Mouse (Mus musculus) kidney, embryonic 15.5 days (tissue): Measurements from ENCODE around the gene Copz2. TPM values are rescaled to one million over a fixed set of nuclear protein-coding genes. Genes with fewer than 3 reads are reported as not detected.
"Not testable (repeated sequence)": the region's sequence is repeated elsewhere in the genome, so short reads cannot be mapped to it uniquely, and the experiment has no call there.

Experiments
- ATAC-seq: fragments of 200-750 bp; cut with Nextera tagmentation; replicated peaks from 2 replicates; pipeline ENCODE4 v1.8.0; 2017; ENCODE audit warnings: moderate TSS enrichment; ENCODE audit not compliant: low FRiP score
- H3K27ac ChIP-seq: fragments of 300-500 bp; sonication (generic); 2 replicates; pipeline ENCODE4 v1.5.1; 2015; ENCODE audit warnings: mild to moderate bottlenecking, inconsistent platforms
- H3K27me3 ChIP-seq: fragments of 300-500 bp; sonication (generic); 2 replicates; pipeline ENCODE4 v1.6.1; 2015; ENCODE audit warnings: inconsistent platforms
- H3K36me3 ChIP-seq: fragments of 300-500 bp; sonication (generic); 2 replicates; pipeline ENCODE4 v1.6.1; 2015; ENCODE audit warnings: inconsistent platforms
- H3K4me1 ChIP-seq: fragments of 300-500 bp; sonication (generic); 2 replicates; pipeline ENCODE4 v1.6.1; 2015; ENCODE audit warnings: inconsistent platforms
- H3K4me2 ChIP-seq: fragments of 300-500 bp; sonication (generic); 2 replicates; pipeline ENCODE4 v1.6.1; 2015; ENCODE audit warnings: moderate library complexity, mild to moderate bottlenecking, inconsistent platforms
- H3K4me3 ChIP-seq: fragments of 300-500 bp; sonication (generic); replicated peaks from 2 replicates; pipeline ENCODE4 v1.5.1; 2015; ENCODE audit warnings: mild to moderate bottlenecking, inconsistent platforms
- H3K9ac ChIP-seq: fragments of 300-500 bp; sonication (generic); 2 replicates; pipeline ENCODE4 v1.6.1; 2015; ENCODE audit warnings: mild to moderate bottlenecking, inconsistent platforms
- H3K9me3 ChIP-seq: fragments of 300-500 bp; sonication (generic); replicated peaks from 2 replicates; pipeline ENCODE4 v1.6.1; 2016; ENCODE audit warnings: inconsistent platforms
- WGBS: fragments of 180-500 bp; shearing (Covaris S2); methylation state at CpG from one replicate; pipeline ENCODE4 v1.1.7; 2015; ENCODE audit warnings: mixed read lengths; 5-methylcytosine and 5-hydroxymethylcytosine counted together
- polyA plus RNA-seq: library from polyadenylated mRNA; unstranded; fragments of >200 nt; fragmentation: Nextera tagmentation; extraction: Ambion mirVana; gene quantifications from 2 replicates; pipeline ENCODE4 v1.2.1, GENCODE M21; 2015

Copz2 gene
- polyA plus RNA-seq, 1 experiment from 2014 or later = 121 TPM

- no peak for ATAC-seq
- WGBS = 57% methylated on average over 9 of the region's 9 CpGs
- H3K9me3 ChIP-seq = no peaks in the 10 kb centered on the region
- peaks cover 3% of the 10 kb centered on the region; the same call in 1 of the 2 replicates for H3K36me3 ChIP-seq
- H3K27ac ChIP-seq = no peak overlapping the region
- no peak overlapping the region for H3K4me3 ChIP-seq
- no peak overlapping the region for H3K4me2 ChIP-seq
- peaks cover 19% of the 10 kb centered on the region for H3K4me1 ChIP-seq
- no peak overlapping the region for H3K9ac ChIP-seq
- no peaks in the 10 kb centered on the region for H3K27me3 ChIP-seq
Measured at GRCm38 (mm10) chr11:96848694-96849093, 976 bp upstream of the Copz2 start.

GRCm38 (mm10) chr11:96849145-96849544 is 525 bp upstream of the Copz2 start:
- ATAC-seq, H3K9ac ChIP-seq, H3K27me3 ChIP-seq, H3K9me3 ChIP-seq, H3K36me3 ChIP-seq: not testable (repeated sequence)
- Histone ChIP-seq H3K4me2 (peak overlapping the region; percentile 88), H3K27ac (peak overlapping the region; percentile 45; the same call in 1 of the 2 replicates), H3K4me3 (peak overlapping the region; percentile 59), H3K4me1 (peaks cover 19% of the 10 kb centered on the region)
- WGBS = 73% methylated on average over 5 of the region's 5 CpGs

DNA sequence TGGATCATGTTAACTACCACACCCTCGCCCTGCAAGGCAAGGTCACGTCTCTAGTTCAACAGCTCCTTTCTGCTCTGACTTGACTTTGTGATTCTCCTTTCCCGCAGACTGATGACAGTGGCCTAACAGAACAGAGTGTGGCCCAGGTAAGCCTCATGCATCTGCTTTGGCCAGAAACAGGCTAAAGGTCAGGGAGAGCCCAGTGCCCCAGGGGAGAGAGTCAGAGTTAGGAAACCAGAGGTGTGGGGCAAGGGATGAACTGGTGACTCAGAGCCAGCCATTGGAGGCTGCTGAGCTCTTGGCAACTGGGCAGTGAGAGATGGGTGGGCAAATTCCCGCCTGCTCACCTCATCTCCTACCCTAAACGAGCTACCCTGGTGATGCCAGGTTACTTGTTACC is 7.8 kb downstream of the Copz2 start:
- no peak overlapping the region for H3K4me2 ChIP-seq
- H3K27me3 ChIP-seq = no peaks in the 10 kb centered on the region
- ATAC-seq = no peak
- peaks cover 16% of the 10 kb centered on the region for H3K4me1 ChIP-seq
- no peak overlapping the region for H3K27ac ChIP-seq
- H3K9me3 ChIP-seq = no peaks in the 10 kb centered on the region
- H3K9ac ChIP-seq = no peak overlapping the region
- H3K4me3 ChIP-seq = no peak overlapping the region
- H3K36me3 ChIP-seq = peaks cover 22% of the 10 kb centered on the region
- WGBS = 63% methylated on average over 5 of the region's 5 CpGs

GRCm38 (mm10) chr11:96859635-96860034 is 10.0 kb downstream of the Copz2 start:
- Histone ChIP-seq H3K27ac (no peak overlapping the region), H3K4me3 (no peak overlapping the region), H3K27me3 (no peaks in the 10 kb centered on the region), H3K4me1 (peaks cover 36% of the 10 kb centered on the region), H3K36me3 (peaks cover 12% of the 10 kb centered on the region), H3K4me2 (no peak overlapping the region), H3K9me3 (no peaks in the 10 kb centered on the region), H3K9ac (no peak overlapping the region)
- WGBS = 90% methylated on average over 4 of the region's 4 CpGs
- ATAC-seq = no peak

- peak; percentile 47; the same call in 1 of the 2 replicates for ATAC-seq
- peak overlapping the region; percentile 85; the same call in 1 of the 2 replicates for H3K4me2 ChIP-seq
- H3K27ac ChIP-seq = peak overlapping the region; percentile 42; the same call in 1 of the 2 replicates
- WGBS = 7% methylated on average over 8 of the region's 8 CpGs
- no peaks in the 10 kb centered on the region for H3K9me3 ChIP-seq
- peaks cover 36% of the 10 kb centered on the region for H3K4me1 ChIP-seq
- no peak overlapping the region for H3K9ac ChIP-seq
- no peaks in the 10 kb centered on the region for H3K27me3 ChIP-seq
- H3K4me3 ChIP-seq = no peak overlapping the region
- H3K36me3 ChIP-seq = peaks cover 7% of the 10 kb centered on the region
Measured at GRCm38 (mm10) chr11:96860564-96860963, 10.9 kb downstream of the Copz2 start.

GRCm38 (mm10) chr11:96861446-96861845 is 11.8 kb downstream of the Copz2 start:
- Histone ChIP-seq H3K36me3 (peaks cover 7% of the 10 kb centered on the region), H3K27ac (peak overlapping the region; percentile 42), H3K4me3 (peak overlapping the region; percentile 49), H3K4me2 (peak overlapping the region; percentile 85), H3K9me3 (no peaks in the 10 kb centered on the region), H3K4me1 (peaks cover 36% of the 10 kb centered on the region), H3K27me3 (no peaks in the 10 kb centered on the region), H3K9ac (peak overlapping the region; percentile 33)
- ATAC-seq = peak; percentile 47; the same call in 1 of the 2 replicates
- WGBS = 2% methylated on average over 20 of the region's 20 CpGs

- Histone ChIP-seq H3K27me3 (no peaks in the 10 kb centered on the region), H3K4me1 (peaks cover 36% of the 10 kb centered on the region), H3K36me3 (peaks cover 7% of the 10 kb centered on the region; the same call in 1 of the 2 replicates), H3K4me2 (peak overlapping the region; percentile 85), H3K9ac (peak overlapping the region; percentile 33), H3K9me3 (no peaks in the 10 kb centered on the region), H3K4me3 (peak overlapping the region; percentile 49), H3K27ac (peak overlapping the region; percentile 87)
- WGBS = under 1% methylated on average over 31 of the region's 31 CpGs
- peak; percentile 82 for ATAC-seq
Measured at GRCm38 (mm10) chr11:96861878-96862289, 12.2 kb downstream of the Copz2 start.

DNA sequence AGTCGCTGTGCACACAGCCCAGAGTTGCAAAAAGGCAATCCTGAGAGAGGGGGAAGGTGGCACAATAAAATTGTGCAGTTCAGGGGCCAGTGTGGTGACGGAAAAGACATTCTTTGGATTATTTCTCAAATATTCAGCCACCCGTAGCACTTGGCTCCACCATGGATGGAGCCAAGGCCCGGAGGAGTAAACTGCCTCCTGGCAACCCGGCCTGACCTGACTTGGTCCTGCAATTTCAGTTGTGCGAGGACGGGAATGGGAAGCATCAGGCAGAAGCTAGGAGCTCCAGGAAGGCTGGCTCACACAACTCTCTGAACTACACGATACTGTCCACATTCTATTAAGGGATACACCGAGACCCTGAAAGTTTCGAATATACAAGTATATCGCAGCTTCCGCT is 12.9 kb downstream of the Copz2 start:
- WGBS = 48% methylated on average over 12 of the region's 12 CpGs
- H3K27me3 ChIP-seq = no peaks in the 10 kb centered on the region
- H3K27ac ChIP-seq = peak overlapping the region; percentile 87
- peaks cover 39% of the 10 kb centered on the region for H3K4me1 ChIP-seq
- no peaks in the 10 kb centered on the region for H3K9me3 ChIP-seq
- H3K36me3 ChIP-seq = peaks cover 7% of the 10 kb centered on the region; the same call in 1 of the 2 replicates
- H3K9ac ChIP-seq = no peak overlapping the region; the same call in 1 of the 2 replicates
- H3K4me3 ChIP-seq = peak overlapping the region; percentile 49; the same call in 1 of the 2 replicates
- ATAC-seq = no peak
- H3K4me2 ChIP-seq = peak overlapping the region; percentile 85

DNA sequence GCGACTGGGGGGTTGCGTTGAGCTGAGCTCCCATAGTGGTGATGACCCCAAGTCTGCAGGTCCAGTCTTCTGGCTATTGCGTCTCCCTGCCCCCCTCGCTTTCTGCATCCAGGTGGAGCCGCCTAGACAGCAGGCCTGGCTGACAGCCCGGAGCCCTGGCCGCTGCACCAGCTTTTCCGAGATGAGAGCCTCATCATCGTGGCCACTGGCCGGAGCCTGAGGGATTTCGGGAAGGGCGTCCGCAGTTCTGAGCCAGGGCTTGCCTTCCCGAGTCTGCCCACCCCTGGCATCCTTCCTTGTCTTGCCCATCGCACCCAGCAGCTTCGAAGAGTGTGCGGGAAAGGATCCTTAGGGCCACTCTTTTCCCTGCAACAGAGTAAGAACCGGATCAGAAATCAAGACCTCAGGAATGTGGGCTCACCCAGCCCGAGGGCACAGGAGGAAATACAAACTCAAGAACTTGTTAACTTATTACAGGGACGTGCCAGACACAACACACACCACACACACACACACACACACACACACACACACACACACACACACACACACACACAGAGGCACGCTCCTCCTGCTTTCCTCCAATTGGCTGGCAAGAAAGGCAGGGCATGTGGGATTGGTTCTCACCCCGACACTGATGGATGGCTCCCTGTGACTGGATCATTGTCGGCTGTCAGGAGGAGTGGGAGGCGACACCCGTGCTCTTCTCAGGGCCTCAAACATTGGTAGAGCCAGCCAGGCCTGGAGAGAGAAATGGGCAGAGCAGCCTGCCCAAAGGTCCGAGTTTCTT is 13.7 kb downstream of the Copz2 start:
- Histone ChIP-seq H3K27ac (peak overlapping the region; percentile 87), H3K9me3 (no peaks in the 10 kb centered on the region), H3K4me2 (peak overlapping the region; percentile 85), H3K27me3 (no peaks in the 10 kb centered on the region), H3K4me1 (peaks cover 40% of the 10 kb centered on the region), H3K36me3 (no peaks in the 10 kb centered on the region), H3K4me3 (peak overlapping the region; percentile 6; the same call in 1 of the 2 replicates), H3K9ac (peak overlapping the region; percentile 14; the same call in 1 of the 2 replicates)
- peak; percentile 57 for ATAC-seq
- WGBS = 17% methylated on average over 26 of the region's 26 CpGs

- H3K9ac ChIP-seq = no peak overlapping the region
- no peaks in the 10 kb centered on the region for H3K27me3 ChIP-seq
- 0 out of 2 replicates have a peak, but pooled peaks have one; percentile 45 for ATAC-seq
- no peak overlapping the region for H3K4me2 ChIP-seq
- peaks cover 29% of the 10 kb centered on the region for H3K4me1 ChIP-seq
- H3K4me3 ChIP-seq = no peak overlapping the region
- no peaks in the 10 kb centered on the region for H3K36me3 ChIP-seq
- H3K9me3 ChIP-seq = no peaks in the 10 kb centered on the region
- H3K27ac ChIP-seq = no peak overlapping the region
- 11% methylated on average over 5 of the region's 5 CpGs for WGBS
Measured at GRCm38 (mm10) chr11:96867149-96867548, 17.5 kb downstream of the Copz2 start.

GRCm38 (mm10) chr11:96872441-96873379 is 23.0 kb downstream of the Copz2 start:
- H3K4me1 ChIP-seq = peaks cover 44% of the 10 kb centered on the region
- peak overlapping the region; percentile 42 for H3K4me2 ChIP-seq
- H3K4me3 ChIP-seq = peak overlapping the region; percentile 7; the same call in 1 of the 2 replicates
- peak overlapping the region; percentile 36; the same call in 1 of the 2 replicates for H3K9ac ChIP-seq
- H3K27me3 ChIP-seq = peaks cover 33% of the 10 kb centered on the region
- no peaks in the 10 kb centered on the region for H3K36me3 ChIP-seq
- no peaks in the 10 kb centered on the region for H3K9me3 ChIP-seq
- no peak for ATAC-seq
- H3K27ac ChIP-seq = peak overlapping the region; percentile 72
- 12% methylated on average over 24 of the region's 24 CpGs for WGBS
